Mouse (Mus musculus): ENCODE data around the gene Abca13.

DNA sequence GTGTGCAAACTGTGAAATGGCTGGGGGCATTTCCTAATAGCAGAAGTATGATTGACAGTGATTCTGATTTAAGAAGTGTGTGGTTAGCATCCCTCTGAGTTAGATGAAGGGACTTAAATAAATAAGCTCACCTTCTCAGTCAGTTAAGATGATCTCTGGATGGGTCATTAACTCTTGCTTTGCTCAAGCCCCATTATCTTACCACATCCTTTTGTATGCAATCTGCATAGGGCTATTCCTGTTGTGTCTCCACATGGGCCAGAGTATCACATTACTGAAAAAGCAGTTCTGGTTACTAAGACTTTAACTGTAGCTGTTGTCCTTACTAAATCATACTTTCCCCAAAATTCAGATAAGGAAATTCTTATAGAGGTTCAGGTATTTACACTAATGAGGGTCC, 416.5 kb downstream of the Abca13 start:
- TF ChIP-seq CTCF (IDR thresholded peaks at IDR 0.05) (no peak), EP300 (IDR thresholded peaks at IDR 0.05) (no peak)

All from lung, postnatal 0 days (tissue).